Mouse (Mus musculus): ENCODE results near the gene Cpb1. TPM values are rescaled to one million over a fixed set of nuclear protein-coding genes. Genes with fewer than 3 reads are reported as not detected.

Cpb1 gene
- polyA plus RNA-seq, 1 experiment from 2014 or later, result 1.3 TPM

DNA sequence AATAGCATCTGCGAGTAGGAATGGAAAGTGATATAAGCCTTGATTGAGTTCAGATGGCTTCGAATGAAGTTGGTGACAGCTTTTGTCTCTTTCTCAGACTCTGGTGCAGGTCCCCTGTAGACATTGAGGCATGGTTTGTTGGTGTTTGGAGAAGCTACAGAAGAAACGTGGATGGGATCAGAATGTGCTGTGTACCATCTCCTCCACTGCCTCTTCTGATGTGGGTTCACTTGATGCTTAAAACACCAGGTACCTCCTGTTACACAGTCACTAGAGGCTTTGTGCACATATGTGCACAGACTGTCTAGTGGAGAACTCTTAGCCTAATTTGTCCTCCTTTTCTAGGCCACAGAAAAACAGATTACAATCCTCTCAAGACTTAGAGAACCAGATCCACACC lies 53.4 kb downstream of the Cpb1 start:
- ATAC-seq, result no peak
- TF ChIP-seq CTCF (IDR thresholded peaks at IDR 0.05) (no peak), EP300 (IDR thresholded peaks at IDR 0.05) (no peak)
- no peak overlapping the region for H3K27ac ChIP-seq (ENCODE audit: low read length)
- H3K4me3 ChIP-seq (ENCODE audit: low read depth, low read length), result no peak overlapping the region
- no peak overlapping the region for H3K9ac ChIP-seq (replicated peaks; ENCODE audit: low read depth)
- H3K27me3 ChIP-seq (replicated peaks; ENCODE audit: insufficient read depth, low read length), result no peaks in the 10 kb centered on the region
- no peaks in the 10 kb centered on the region for H3K36me3 ChIP-seq (ENCODE audit: insufficient read depth, low read length)
- no peak overlapping the region for H3K4me2 ChIP-seq (replicated peaks; ENCODE audit: low read depth, low read length)
- DNase-seq (ENCODE audit: low spot score), result no peak
- no peaks in the 10 kb centered on the region for H3K9me3 ChIP-seq (ENCODE audit: low read length)
- H3K4me1 ChIP-seq (ENCODE audit: insufficient read depth, low read depth, low read length), result no peaks in the 10 kb centered on the region
- WGBS, result 77% methylated on average over 3 of the region's 3 CpGs

DNA sequence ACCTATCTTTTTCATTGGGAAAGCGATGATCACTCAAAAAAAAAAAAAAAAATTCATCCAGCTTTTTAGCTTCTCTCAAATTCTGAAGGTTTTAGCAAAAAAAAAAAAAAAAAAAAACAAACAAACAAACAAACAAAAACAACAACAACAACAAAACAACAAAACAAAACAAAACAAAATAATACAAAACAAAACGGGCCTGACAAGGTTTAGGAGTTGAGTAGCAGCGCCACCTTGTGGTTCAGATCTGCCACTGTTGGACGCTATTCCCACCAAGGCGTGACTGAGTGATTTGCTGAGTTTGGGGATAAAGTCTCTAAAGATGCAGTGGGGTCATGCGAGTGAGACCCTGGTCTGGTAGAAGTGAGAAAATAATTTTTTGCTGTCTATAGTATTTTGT lies 76.7 kb downstream of the Cpb1 start:
- no peak overlapping the region for H3K9ac ChIP-seq (replicated peaks; ENCODE audit: low read depth)
- H3K36me3 ChIP-seq (ENCODE audit: insufficient read depth, low read length), result no peaks in the 10 kb centered on the region
- H3K27me3 ChIP-seq (replicated peaks; ENCODE audit: insufficient read depth, low read length), result no peaks in the 10 kb centered on the region
- H3K9me3 ChIP-seq (ENCODE audit: low read length), result no peaks in the 10 kb centered on the region
- no peaks in the 10 kb centered on the region for H3K4me1 ChIP-seq (ENCODE audit: insufficient read depth, low read depth, low read length)
- TF ChIP-seq EP300 (IDR thresholded peaks at IDR 0.05) (no peak), CTCF (IDR thresholded peaks at IDR 0.05) (peak; percentile 94)
- H3K27ac ChIP-seq (ENCODE audit: low read length), result no peak overlapping the region
- no peak for ATAC-seq
- H3K4me3 ChIP-seq (ENCODE audit: low read depth, low read length), result no peak overlapping the region
- no peak overlapping the region for H3K4me2 ChIP-seq (replicated peaks; ENCODE audit: low read depth, low read length)
- DNase-seq (ENCODE audit: low spot score), result peak; percentile 69
- WGBS, result 32% methylated on average over 6 of the region's 6 CpGs

Small RNA genes within 50 kb of the gene (microRNA-seq; reads per million reads assigned to microRNA genes)
- gene Mir7007, result not detected

Other genes with a start within 250 kb of the Cpb1 start
- gene Hps3, start 240.4 kb downstream of the Cpb1 start, polyA plus RNA-seq (2015; fragmentation: Nextera tagmentation; extraction: Ambion mirVana), result 10.1 and 10.8 TPM in 2 replicates
- 13.7 and 13.8 TPM in 2 replicates for gene Hltf, start 217.9 kb downstream of the Cpb1 start, polyA plus RNA-seq (2015; fragmentation: Nextera tagmentation; extraction: Ambion mirVana)
- gene Gyg, start 120.4 kb downstream of the Cpb1 start, polyA plus RNA-seq (2015; fragmentation: Nextera tagmentation; extraction: Ambion mirVana), result 359 and 383 TPM in 2 replicates
- gene Cpa3, start 33.6 kb downstream of the Cpb1 start, polyA plus RNA-seq (2015; fragmentation: Nextera tagmentation; extraction: Ambion mirVana), result 5.6 and 5.9 TPM in 2 replicates
- 0.85 and 1.0 TPM in 2 replicates for gene Agtr1b, start 91.4 kb upstream of the Cpb1 start, polyA plus RNA-seq (2015; fragmentation: Nextera tagmentation; extraction: Ambion mirVana)